Mouse (Mus musculus): ENCODE data around the gene Hist1h2ad.

Gene Hist1h2ad

DNA sequence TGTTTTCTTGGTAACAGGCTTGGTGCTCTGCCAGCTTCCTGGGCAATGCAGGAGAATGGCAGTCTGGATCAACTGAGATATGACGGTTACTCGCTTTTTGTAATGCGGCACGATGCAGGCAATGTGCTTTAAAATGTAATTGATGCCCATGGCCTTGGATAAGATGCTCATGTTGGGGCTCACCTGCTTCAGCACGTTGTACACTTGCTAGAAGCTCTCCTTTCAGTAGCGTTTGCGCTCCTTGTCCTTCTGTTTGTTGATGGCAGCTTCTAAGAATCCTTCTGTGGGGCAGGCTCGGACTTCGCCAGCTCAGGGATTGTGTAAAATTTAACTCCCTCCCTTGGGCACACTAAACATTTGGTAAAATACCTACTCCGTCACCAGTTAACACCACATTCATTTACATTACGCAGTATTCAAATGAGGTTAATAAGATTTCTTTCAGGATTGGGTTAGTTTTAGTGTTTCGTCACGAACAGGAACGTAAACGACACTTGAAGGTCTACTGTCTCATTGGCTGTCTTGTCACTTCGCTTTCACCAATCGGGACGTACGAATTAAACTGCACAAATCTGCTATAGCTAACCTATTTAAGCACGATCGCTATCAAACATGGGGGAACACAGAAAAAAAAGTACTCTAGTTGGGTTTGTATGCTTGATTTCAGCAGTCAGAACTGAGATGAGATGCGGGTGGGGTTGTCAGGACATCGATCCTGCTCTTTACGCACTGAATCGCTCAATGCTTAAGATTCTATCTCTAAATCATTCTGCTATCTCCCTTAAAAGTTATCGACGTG lies 46.8 kb downstream of the Hist1h2ad start, which contains the start of gene Hist1h2be:
TSS of gene Hist1h2be (minus strand) at position 392 of the 799 bp plus-strand sequence.
- DNase-seq (ENCODE audit: low spot score in 2 of 2), result peak; percentile 76 to 83

DNA sequence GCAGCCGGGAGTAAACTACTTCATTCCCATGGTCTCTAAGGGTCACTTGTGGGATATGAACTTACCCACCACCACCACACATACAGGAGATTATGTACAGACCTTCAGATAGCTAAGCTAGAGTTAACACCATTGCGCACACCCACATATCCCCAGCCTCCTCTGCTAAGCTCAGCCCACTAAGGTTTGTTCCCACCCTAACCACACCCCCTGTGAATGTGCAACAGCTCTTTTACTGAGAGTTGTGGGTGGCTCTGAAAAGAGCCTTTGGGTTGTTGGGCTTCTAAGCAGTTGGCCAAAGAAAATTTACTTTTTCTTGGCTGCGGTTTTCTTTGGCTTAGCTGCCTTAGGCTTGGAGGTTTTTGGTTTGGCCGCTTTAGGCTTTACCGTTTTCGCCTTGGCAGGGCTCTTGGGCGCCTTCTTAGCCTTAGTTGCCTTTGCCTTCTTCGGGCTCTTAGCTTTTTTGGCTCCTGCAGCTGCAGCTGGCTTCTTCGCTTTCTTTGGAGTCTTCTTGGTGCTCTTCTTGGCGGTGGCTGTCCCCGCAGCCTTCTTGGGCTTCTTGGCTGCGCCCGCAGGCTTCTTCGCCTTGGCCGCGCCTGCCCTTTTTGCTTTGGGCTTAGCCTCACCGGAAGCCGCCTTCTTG lies 47.5 kb downstream of the Hist1h2ad start:
- peak in 1 of 2 experiments; percentile 70 for DNase-seq (ENCODE audit: low spot score in 2 of 2)

DNA sequence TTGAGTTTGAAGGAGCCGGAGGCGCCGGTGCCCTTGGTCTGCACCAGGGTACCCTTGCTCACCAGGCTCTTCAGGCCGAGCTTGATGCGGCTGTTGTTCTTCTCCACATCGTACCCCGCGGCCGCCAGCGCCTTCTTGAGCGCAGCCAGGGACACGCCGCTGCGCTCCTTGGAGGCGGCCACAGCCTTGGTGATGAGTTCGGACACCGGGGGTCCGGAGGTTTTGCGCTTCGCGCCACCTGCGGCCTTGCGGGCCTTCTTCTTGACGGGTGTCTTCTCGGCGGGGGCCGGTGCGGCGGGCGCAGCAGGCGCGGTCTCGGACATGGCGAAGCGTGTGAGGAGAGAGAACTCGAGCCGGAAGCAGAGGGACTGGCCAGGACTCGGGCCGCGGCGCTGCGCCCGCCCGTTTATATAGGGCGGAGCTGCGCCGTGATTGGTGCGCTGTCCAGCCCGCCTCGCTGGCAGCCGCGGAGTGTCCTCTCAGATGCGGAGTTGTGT lies 48.0 kb downstream of the Hist1h2ad start, which contains the start of gene Hist1h1e:
TSS of gene Hist1h1e (minus strand) at position 384 of the 497 bp plus-strand sequence.
- DNase-seq (ENCODE audit: low spot score in 2 of 2), result peak; percentile 84 to 88

DNA sequence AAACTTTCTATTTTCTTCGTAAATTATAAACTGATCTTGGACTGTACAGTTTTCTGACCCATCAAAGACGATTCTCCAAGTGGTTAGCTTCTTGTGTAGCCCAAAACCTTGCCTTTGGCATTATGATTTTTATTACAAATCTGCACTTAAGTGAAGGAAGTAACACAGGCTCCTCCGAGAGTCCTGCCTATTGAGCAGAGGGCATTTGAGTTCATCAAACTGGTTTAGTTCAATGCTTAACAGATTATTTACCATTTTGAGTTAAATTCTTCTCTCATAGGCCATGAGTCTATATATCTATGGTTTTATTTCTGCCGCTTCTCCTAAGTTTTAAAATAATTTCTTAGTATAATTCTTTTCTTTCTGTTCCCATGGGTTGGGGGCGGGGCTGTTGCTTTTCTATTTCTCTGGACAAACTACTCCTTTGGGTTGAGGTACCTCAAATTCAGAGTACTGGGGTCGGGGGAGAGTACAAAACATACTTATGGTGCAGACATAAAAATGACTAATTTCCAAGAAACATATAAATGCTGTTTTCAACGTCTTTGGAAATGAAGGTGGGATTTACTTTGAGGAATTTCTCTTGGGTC lies 48.8 kb downstream of the Hist1h2ad start:
- no peak for DNase-seq (ENCODE audit: low spot score in 2 of 2)
